Comparison of ENCODE assay signal across 25 mouse cellular contexts in genomic region chr9:70870326-70870725, GRCm38 (mm10).
"Had no signal": no experiment of that assay in that cellular context is flagged by ENCODE, and none has a peak within 500 bp of the region (broad histone marks: within the 10 kb centered on the region; RNA-seq: fewer than 3 reads in every experiment).

No protein-coding gene starts in this region.

- H3K27me3 ChIP-seq: heart, embryonic 13.5 days; heart, embryonic 15.5 days; hindbrain, embryonic 13.5 days; hindbrain, embryonic 15.5 days; kidney, embryonic 15.5 days had no signal

- H3K4me3 ChIP-seq: gastrocnemius, adult 2 months; heart, adult 2 months; heart, embryonic 13.5 days; heart, embryonic 15.5 days; hindbrain, embryonic 13.5 days; hindbrain, embryonic 15.5 days; kidney, embryonic 15.5 days; left cerebral cortex, adult 2 months; limb, embryonic 10.5 days; limb, embryonic 12.5 days had no signal

- H3K27ac ChIP-seq: gastrocnemius, adult 2 months; heart, adult 2 months; heart, embryonic 13.5 days; heart, embryonic 15.5 days; hindbrain, embryonic 13.5 days; hindbrain, embryonic 15.5 days; hindbrain, postnatal 0 days; kidney, embryonic 15.5 days; kidney, postnatal 0 days; left cerebral cortex, adult 2 months; limb, embryonic 10.5 days; limb, embryonic 12.5 days had no signal

- H3K4me1 ChIP-seq: hindbrain, embryonic 13.5 days; hindbrain, embryonic 15.5 days; limb, embryonic 12.5 days had no signal

- ATAC-seq: hindbrain, postnatal 0 days; intestine, embryonic 16.5 days had no signal

- H3K4me2 ChIP-seq: heart, embryonic 11.5 days; heart, embryonic 13.5 days; heart, embryonic 15.5 days; hindbrain, embryonic 13.5 days; hindbrain, embryonic 15.5 days; kidney, embryonic 15.5 days; limb, embryonic 12.5 days had no signal

- DNase-seq: gastrocnemius, adult 2 months; gastrocnemius, postnatal 10 days; gastrocnemius, postnatal 36 days; heart, adult 11 months; heart, adult 2 months; heart, postnatal 14 days; heart, postnatal 36 days; kidney, adult 11 months; kidney, adult 2 months; kidney, adult 9 months; kidney, postnatal 14 days; kidney, postnatal 36 days; layer of hippocampus, adult 9-11 months had no signal

- H3K36me3 ChIP-seq: heart, embryonic 13.5 days; heart, embryonic 15.5 days; hindbrain, embryonic 13.5 days; hindbrain, embryonic 15.5 days; kidney, embryonic 15.5 days; limb, embryonic 10.5 days; limb, embryonic 12.5 days had no signal

- H3K9ac ChIP-seq: heart, embryonic 13.5 days; heart, embryonic 15.5 days; hindbrain, embryonic 13.5 days; hindbrain, embryonic 15.5 days; kidney, embryonic 15.5 days; limb, embryonic 12.5 days had no signal

- H3K9me3 ChIP-seq: heart, embryonic 13.5 days; heart, embryonic 15.5 days; hindbrain, embryonic 13.5 days; hindbrain, embryonic 15.5 days; kidney, embryonic 15.5 days; limb, embryonic 10.5 days; limb, embryonic 12.5 days had no signal
